In the genomic region with DNA sequence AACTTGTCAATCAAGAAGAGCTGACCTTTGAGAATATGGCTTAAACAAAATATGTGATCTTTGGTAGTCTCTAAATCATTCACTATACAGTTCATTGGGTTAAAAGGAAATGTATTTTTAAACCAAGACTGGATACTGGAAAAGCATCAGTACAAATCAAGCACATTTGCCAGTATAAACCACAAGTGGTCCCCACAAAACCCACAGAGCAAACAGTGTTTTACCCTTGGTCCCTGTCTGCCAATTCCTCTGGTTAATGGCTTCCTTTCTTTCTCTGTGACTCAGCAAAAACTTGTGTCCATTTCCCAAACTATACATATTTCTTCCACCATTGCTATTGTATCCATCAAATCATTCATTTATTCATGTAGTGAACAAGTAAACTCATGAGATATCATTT, we compare ENCODE assay signal across 28 mouse cellular contexts.
"Had no signal": no experiment of that assay in that cellular context is flagged by ENCODE, and none has a peak within 500 bp of the region (broad histone marks: within the 10 kb centered on the region; RNA-seq: fewer than 3 reads in every experiment).

No protein-coding gene starts in this region.

- H3K4me1 ChIP-seq: heart, embryonic 13.5 days; heart, embryonic 15.5 days; hindbrain, embryonic 13.5 days; intestine, embryonic 15.5 days; limb, embryonic 10.5 days; limb, embryonic 12.5 days; liver, embryonic 13.5 days; liver, embryonic 15.5 days had no signal

- H3K27ac ChIP-seq: heart, adult 2 months; heart, embryonic 13.5 days; heart, embryonic 15.5 days; hindbrain, embryonic 13.5 days; intestine, embryonic 15.5 days; layer of hippocampus, adult 2 months; left cerebral cortex, adult 2 months; limb, embryonic 10.5 days; limb, embryonic 12.5 days; liver, embryonic 13.5 days; liver, embryonic 15.5 days had no signal

- H3K4me3 ChIP-seq: heart, adult 2 months; heart, embryonic 13.5 days; heart, embryonic 15.5 days; hindbrain, embryonic 13.5 days; intestine, embryonic 15.5 days; layer of hippocampus, adult 2 months; left cerebral cortex, adult 2 months; limb, embryonic 10.5 days; limb, embryonic 12.5 days; liver, embryonic 13.5 days; liver, embryonic 15.5 days had no signal

- ATAC-seq: hindbrain, embryonic 16.5 days; inflammation-experienced regulatory T-cells, adult 6 months; intestine, embryonic 15.5 days; intestine, postnatal 0 days; liver, postnatal 0 days had no signal

- H3K9me3 ChIP-seq: heart, embryonic 15.5 days; hindbrain, embryonic 13.5 days; intestine, embryonic 15.5 days; limb, embryonic 10.5 days; limb, embryonic 12.5 days; liver, embryonic 13.5 days; liver, embryonic 15.5 days had no signal

- H3K36me3 ChIP-seq: heart, embryonic 13.5 days; heart, embryonic 15.5 days; hindbrain, embryonic 13.5 days; intestine, embryonic 15.5 days; limb, embryonic 10.5 days; limb, embryonic 12.5 days; liver, embryonic 13.5 days; liver, embryonic 15.5 days had no signal

- DNase-seq: gastrocnemius, postnatal 14 days; gastrocnemius, postnatal 36 days; heart, adult 11 months; heart, adult 2 months; heart, postnatal 14 days; heart, postnatal 36 days; kidney, adult 18-20 months; kidney, adult 8-10 months; kidney, postnatal 10 days; kidney, postnatal 25 days; kidney, postnatal 4 days; liver; liver, embryonic 13.5 days; liver, postnatal 0 days had no signal

- H3K9ac ChIP-seq: heart, embryonic 13.5 days; heart, embryonic 15.5 days; hindbrain, embryonic 13.5 days; intestine, embryonic 15.5 days; limb, embryonic 12.5 days; liver, embryonic 13.5 days; liver, embryonic 15.5 days; liver, postnatal 0 days had no signal

- H3K4me2 ChIP-seq: heart, embryonic 11.5 days; heart, embryonic 13.5 days; heart, embryonic 15.5 days; hindbrain, embryonic 13.5 days; intestine, embryonic 15.5 days; limb, embryonic 12.5 days; liver, embryonic 11.5 days; liver, embryonic 13.5 days; liver, embryonic 15.5 days had no signal

- H3K27me3 ChIP-seq: heart, embryonic 13.5 days; heart, embryonic 15.5 days; hindbrain, embryonic 13.5 days; intestine, embryonic 15.5 days; limb, embryonic 12.5 days; liver, embryonic 13.5 days; liver, embryonic 15.5 days had no signal
